Mouse (Mus musculus) kidney, embryonic 16.5 days (tissue): Measurements from ENCODE around the gene Serpinb6d. TPM values are rescaled to one million over a fixed set of nuclear protein-coding genes. Genes with fewer than 3 reads are reported as not detected.

Experiments
- ATAC-seq: fragments of 200-750 bp; cut with Nextera tagmentation; 2 replicates; pipeline ENCODE4 v1.8.0; 2017; ENCODE audit warnings: moderate TSS enrichment; ENCODE audit not compliant: low FRiP score, low TSS enrichment
- H3K27ac ChIP-seq: fragments of 300-500 bp; sonication (generic); 2 replicates; pipeline ENCODE4 v1.5.1; 2014; ENCODE audit warnings: low read length
- H3K27me3 ChIP-seq: fragments of 300-500 bp; sonication (generic); 2 replicates; pipeline ENCODE4 v1.6.1; 2014; ENCODE audit warnings: low read length, control low read depth, mixed read lengths; ENCODE audit not compliant: insufficient read depth
- H3K36me3 ChIP-seq: fragments of 300-500 bp; sonication (generic); 2 replicates; pipeline ENCODE4 v1.6.1; 2014; ENCODE audit warnings: low read length, control low read depth, mixed read lengths; ENCODE audit not compliant: insufficient read depth
- H3K4me1 ChIP-seq: fragments of 300-500 bp; sonication (generic); 2 replicates; pipeline ENCODE4 v1.6.1; 2014; ENCODE audit warnings: low read length, control low read depth, mixed read lengths; ENCODE audit not compliant: insufficient read depth
- H3K4me2 ChIP-seq: fragments of 300-500 bp; sonication (generic); replicated peaks from 2 replicates; pipeline ENCODE4 v1.6.1; 2014; ENCODE audit warnings: low read depth, low read length
- H3K4me3 ChIP-seq: fragments of 300-500 bp; sonication (generic); 2 replicates; pipeline ENCODE4 v1.5.1; 2014; ENCODE audit warnings: mild to moderate bottlenecking, low read length
- H3K9ac ChIP-seq: fragments of 300-500 bp; sonication (generic); replicated peaks from 2 replicates; pipeline ENCODE4 v1.6.1; 2014; ENCODE audit warnings: low read length
- H3K9me3 ChIP-seq: fragments of 300-500 bp; sonication (generic); 2 replicates; pipeline ENCODE4 v1.6.1; 2016; ENCODE audit warnings: low read length, control low read depth
- WGBS: fragments of 180-500 bp; shearing (Covaris S2); extraction: QIAGEN DNeasy Blood & Tissue Kit; methylation state at CpG from one replicate; pipeline ENCODE4 v1.1.7; 2014; 5-methylcytosine and 5-hydroxymethylcytosine counted together
- polyA plus RNA-seq: library from polyadenylated mRNA; unstranded; fragments of >200 nt; fragmentation: Nextera tagmentation; extraction: Ambion mirVana; gene quantifications from 2 replicates; pipeline ENCODE4 v1.2.1, GENCODE M21; 2015

The Serpinb6d gene
- not detected in 2 replicates for polyA plus RNA-seq

DNA sequence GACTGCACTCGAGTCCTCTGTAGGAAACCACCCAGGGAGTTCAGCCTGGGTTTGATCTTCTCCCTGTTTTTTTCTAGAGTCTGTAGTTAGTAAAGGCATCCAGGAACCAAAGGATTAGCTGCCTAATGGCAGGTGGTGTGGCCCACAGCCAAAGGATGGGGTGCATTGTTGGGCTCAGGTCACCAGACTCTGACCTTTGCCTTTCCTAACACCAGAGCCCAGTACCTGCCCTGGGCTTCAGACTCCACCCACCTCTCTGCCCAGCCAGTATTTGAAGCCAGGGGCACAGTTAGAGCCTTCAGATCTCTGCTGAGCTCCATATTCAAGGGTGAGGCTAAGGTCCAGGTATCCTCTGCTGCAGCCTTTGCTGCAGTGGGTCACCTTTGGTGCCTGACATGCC, at the start of gene Serpinb6d:
TSS of gene Serpinb6d (plus strand) at position 301 of the 400 bp plus-strand sequence.
- no peak within 1 kb of the TSS for H3K9ac ChIP-seq
- H3K4me3 ChIP-seq, result no peak within 1 kb of the TSS
- no peak for ATAC-seq
- no peak within 1 kb of the TSS for H3K27ac ChIP-seq
- no peaks in the 10 kb centered on the region for H3K4me1 ChIP-seq
- peaks cover 3% of the 10 kb centered on the region; the same call in 1 of the 2 replicates for H3K9me3 ChIP-seq
- no peaks in the 10 kb centered on the region for H3K27me3 ChIP-seq
- no peaks in the 10 kb centered on the region for H3K36me3 ChIP-seq
- H3K4me2 ChIP-seq, result no peak within 1 kb of the TSS
- WGBS, result 71% methylated on average over 1 of the region's 1 CpGs

DNA sequence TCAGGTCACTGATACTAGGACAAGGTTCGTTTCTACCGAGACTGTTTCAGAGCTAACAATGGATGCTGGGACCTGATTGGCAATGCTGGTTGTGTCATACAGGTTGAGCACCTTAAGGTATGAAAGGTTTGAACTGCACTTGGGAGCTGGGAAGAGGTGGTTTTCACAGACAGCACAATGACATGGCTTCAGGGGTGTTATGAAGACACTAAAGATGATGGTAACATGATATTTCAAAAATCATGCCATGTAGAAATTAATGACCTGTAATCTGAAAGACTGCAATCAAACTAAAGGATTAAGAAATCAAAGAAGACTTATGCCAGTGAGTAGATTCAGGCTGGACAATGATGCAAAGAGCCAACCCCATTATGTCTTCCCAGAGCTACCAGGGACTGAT, 38.3 kb upstream of the Serpinb6d start:
- Histone ChIP-seq H3K36me3 (no peaks in the 10 kb centered on the region), H3K9me3 (no peaks in the 10 kb centered on the region), H3K4me3 (no peak overlapping the region), H3K27me3 (no peaks in the 10 kb centered on the region), H3K4me2 (no peak overlapping the region), H3K4me1 (no peaks in the 10 kb centered on the region), H3K27ac (no peak overlapping the region), H3K9ac (no peak overlapping the region)
- WGBS, result 95% methylated on average over 2 of the region's 2 CpGs
- no peak for ATAC-seq

DNA sequence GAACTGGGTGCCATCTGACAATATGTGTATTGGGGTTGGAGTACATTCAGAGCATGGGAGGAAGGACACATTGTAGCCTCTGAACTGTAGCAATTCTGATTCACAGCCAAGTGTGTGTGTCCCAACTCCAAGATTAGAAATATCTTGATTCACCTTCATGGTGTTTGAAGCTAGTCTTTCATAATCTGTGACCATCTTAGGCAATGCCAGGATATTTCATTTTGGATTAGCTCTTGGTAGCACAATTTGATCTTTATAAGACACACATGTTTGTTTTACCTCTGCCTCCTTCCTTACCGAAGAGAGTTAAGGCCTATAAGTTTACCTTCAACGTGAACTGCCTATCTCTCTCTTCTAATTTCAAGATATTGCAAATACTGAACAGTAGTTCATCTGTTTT, 18.7 kb upstream of the Serpinb6d start:
- Histone ChIP-seq H3K27ac (no peak overlapping the region), H3K9ac (no peak overlapping the region), H3K36me3 (no peaks in the 10 kb centered on the region), H3K4me1 (no peaks in the 10 kb centered on the region), H3K4me3 (no peak overlapping the region), H3K4me2 (no peak overlapping the region), H3K9me3 (no peaks in the 10 kb centered on the region), H3K27me3 (no peaks in the 10 kb centered on the region)
- WGBS, result 78% methylated on average over 2 of the region's 2 CpGs
- no peak for ATAC-seq

DNA sequence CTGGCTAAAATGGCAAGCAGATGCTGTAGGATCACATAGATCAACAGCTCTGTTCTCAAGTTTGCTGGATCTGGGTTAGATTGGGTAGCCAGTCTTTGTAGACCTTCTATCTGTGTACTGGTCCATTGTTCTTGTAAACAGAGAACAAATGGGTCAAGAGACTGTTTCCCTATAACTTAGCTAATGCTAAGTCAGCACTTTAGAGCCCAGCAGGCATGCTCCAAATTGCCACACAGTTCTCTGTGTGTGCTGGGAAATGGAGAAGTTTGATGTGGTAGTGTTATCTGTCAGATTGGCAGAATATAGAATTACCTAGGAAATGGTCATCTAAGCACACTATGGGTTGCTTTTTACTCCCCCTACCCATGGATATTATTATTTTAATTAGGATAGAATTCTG, 1.3 kb downstream of the Serpinb6d start:
- H3K4me1 ChIP-seq, result no peaks in the 10 kb centered on the region
- H3K9ac ChIP-seq, result no peak overlapping the region
- no peaks in the 10 kb centered on the region for H3K36me3 ChIP-seq
- H3K4me3 ChIP-seq, result no peak overlapping the region
- H3K27me3 ChIP-seq, result no peaks in the 10 kb centered on the region
- no peak overlapping the region for H3K27ac ChIP-seq
- ATAC-seq, result no peak
- no peak overlapping the region for H3K4me2 ChIP-seq
- H3K9me3 ChIP-seq, result peaks cover 3% of the 10 kb centered on the region; the same call in 1 of the 2 replicates

DNA sequence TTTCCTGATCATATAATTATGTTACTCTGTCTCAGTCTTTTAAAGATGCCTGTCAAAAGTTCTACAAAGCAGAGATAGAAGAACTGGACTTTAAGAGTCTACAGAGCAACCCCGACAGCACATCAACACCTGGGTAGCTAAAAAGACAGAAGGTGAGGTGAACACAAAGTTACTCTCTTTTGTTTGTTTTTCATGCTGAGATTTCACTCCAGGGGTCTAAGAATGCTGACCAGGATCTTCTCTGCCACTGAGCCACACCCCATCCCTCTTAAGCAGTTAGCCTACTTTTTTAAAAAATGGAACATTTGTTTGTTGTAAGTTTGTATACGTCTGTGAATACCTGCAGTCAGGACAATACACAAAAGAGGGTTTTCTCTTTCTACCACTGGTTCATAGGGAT, 59.1 kb downstream of the Serpinb6d start:
- no peaks in the 10 kb centered on the region for H3K4me1 ChIP-seq
- H3K4me2 ChIP-seq, result no peak overlapping the region
- no peak overlapping the region for H3K9ac ChIP-seq
- no peak for ATAC-seq
- WGBS, result 73% methylated on average over 2 of the region's 2 CpGs
- no peaks in the 10 kb centered on the region for H3K9me3 ChIP-seq
- H3K27me3 ChIP-seq, result no peaks in the 10 kb centered on the region
- H3K4me3 ChIP-seq, result no peak overlapping the region
- no peak overlapping the region for H3K27ac ChIP-seq
- no peaks in the 10 kb centered on the region for H3K36me3 ChIP-seq

Other genes with a start within 250 kb of the Serpinb6d start
- not detected in 2 replicates for gene Serpinb9g, start 176.6 kb upstream of the Serpinb6d start, polyA plus RNA-seq
- gene Serpinb6e, start 182.0 kb downstream of the Serpinb6d start, polyA plus RNA-seq, result not detected in 2 replicates
- gene Serpinb6c, start 244.3 kb downstream of the Serpinb6d start, polyA plus RNA-seq, result 0.15 and 0.27 TPM in 2 replicates